Mouse (Mus musculus) liver, embryonic 14.5 days (tissue): ENCODE measurements at regions not wholly inside any gene's neighbourhood (a gene's known extent, or its start where the extent isn't known, plus 50 kb on each side); places are given as distances from the start of the nearest gene placed in this dataset.
A peak's percentile ranks its signal among the peaks of the same experiment; 100 is the strongest.

ENCODE experiments used
- CTCF ChIP-seq: IDR thresholded peaks from 2 replicates; pipeline ENCODE4 v1.5.1; 2016; ENCODE audit warnings: antibody characterized with exemption, low read depth, control low read depth
- EP300 ChIP-seq: IDR thresholded peaks from 2 replicates; pipeline ENCODE4 v1.6.1; 2016; ENCODE audit warnings: antibody characterized with exemption, low read depth

GRCm38 (mm10) chr9:32940111-32940813, 304.2 kb downstream of the Ets1 start:
- TF ChIP-seq EP300 (no peak), CTCF (peak; percentile 63)
